Mouse (Mus musculus): Measurements from ENCODE around the gene Mitf. TPM values are rescaled to one million over a fixed set of nuclear protein-coding genes. Genes with fewer than 3 reads are reported as not detected.

Gene Mitf
- polyA plus RNA-seq, 1 experiment, result 6.3 TPM

- Histone ChIP-seq H3K27ac (ENCODE audit: insufficient read depth, low read length) (no peak overlapping the region), H3K4me1 (ENCODE audit: control insufficient read depth, insufficient read depth, low read length) (no peaks in the 10 kb centered on the region), H3K4me3 (ENCODE audit: insufficient read depth, low read length) (no peak overlapping the region)
- TF ChIP-seq CTCF (IDR thresholded peaks at IDR 0.05; ENCODE audit: borderline replicate concordance, insufficient read depth, low read length), result no peak
- no peak for TF ChIP-seq POLR2A (IDR thresholded peaks at IDR 0.05; ENCODE audit: low read depth, low read length)
Observed at GRCm38 (mm10) chr6:97950882-97951245, 144.0 kb downstream of the Mitf start.

DNA sequence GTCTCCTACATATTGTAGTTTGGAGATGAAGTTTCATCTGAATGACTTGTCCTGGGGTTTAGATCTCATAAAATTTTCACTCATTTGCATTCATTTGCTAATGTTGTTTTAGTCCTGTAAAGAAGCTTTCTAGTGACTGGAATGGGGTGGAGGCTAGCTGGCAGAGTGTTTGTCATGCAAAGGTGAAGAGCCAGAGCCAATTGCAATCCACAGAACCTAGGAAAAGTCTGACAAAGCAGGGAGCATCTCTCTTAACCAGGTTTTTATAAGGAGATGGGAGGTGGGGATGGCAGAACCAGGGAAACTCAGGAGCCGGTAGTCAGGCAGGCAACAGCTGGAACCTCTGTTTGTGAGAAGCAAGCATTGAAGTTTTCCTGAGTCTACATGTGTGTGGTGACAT is 144.9 kb downstream of the Mitf start:
- H3K4me3 ChIP-seq (ENCODE audit: insufficient read depth, low read length), result no peak overlapping the region
- TF ChIP-seq POLR2A (IDR thresholded peaks at IDR 0.05; ENCODE audit: low read depth, low read length) (no peak), CTCF (IDR thresholded peaks at IDR 0.05; ENCODE audit: borderline replicate concordance, insufficient read depth, low read length) (no peak)
- no peak overlapping the region for H3K27ac ChIP-seq (ENCODE audit: insufficient read depth, low read length)
- H3K4me1 ChIP-seq (ENCODE audit: control insufficient read depth, insufficient read depth, low read length), result no peaks in the 10 kb centered on the region

GRCm38 (mm10) chr6:97952845-97953244 is 146.0 kb downstream of the Mitf start:
- no peak overlapping the region for H3K4me3 ChIP-seq (ENCODE audit: insufficient read depth, low read length)
- TF ChIP-seq POLR2A (IDR thresholded peaks at IDR 0.05; ENCODE audit: low read depth, low read length), result no peak
- TF ChIP-seq CTCF (IDR thresholded peaks at IDR 0.05; ENCODE audit: borderline replicate concordance, insufficient read depth, low read length), result no peak
- no peak overlapping the region for H3K27ac ChIP-seq (ENCODE audit: insufficient read depth, low read length)
- H3K4me1 ChIP-seq (ENCODE audit: control insufficient read depth, insufficient read depth, low read length), result no peaks in the 10 kb centered on the region

DNA sequence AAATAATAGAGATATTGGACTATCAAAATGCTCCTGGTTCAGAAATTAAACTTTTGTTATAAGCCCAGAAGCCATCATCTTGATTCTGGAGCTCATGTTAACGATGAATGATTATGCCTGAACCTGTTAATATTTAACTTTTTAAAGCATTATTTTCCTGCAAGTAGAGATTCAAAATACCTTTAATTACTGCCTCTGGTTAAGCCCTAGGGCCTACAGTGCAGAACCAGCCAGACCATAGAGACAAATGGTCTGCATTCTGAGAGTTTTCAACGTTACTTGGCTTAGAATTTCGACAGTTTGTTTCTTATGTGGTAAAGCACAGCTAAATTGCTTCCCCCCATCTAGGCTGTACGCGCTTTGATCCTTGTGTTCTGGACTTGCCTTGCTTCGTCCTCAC is 149.3 kb downstream of the Mitf start:
- H3K27ac ChIP-seq (ENCODE audit: insufficient read depth, low read length), result no peak overlapping the region
- TF ChIP-seq CTCF (IDR thresholded peaks at IDR 0.05; ENCODE audit: borderline replicate concordance, insufficient read depth, low read length) (no peak), POLR2A (IDR thresholded peaks at IDR 0.05; ENCODE audit: low read depth, low read length) (no peak)
- no peak overlapping the region for H3K4me3 ChIP-seq (ENCODE audit: insufficient read depth, low read length)
- no peaks in the 10 kb centered on the region for H3K4me1 ChIP-seq (ENCODE audit: control insufficient read depth, insufficient read depth, low read length)

DNA sequence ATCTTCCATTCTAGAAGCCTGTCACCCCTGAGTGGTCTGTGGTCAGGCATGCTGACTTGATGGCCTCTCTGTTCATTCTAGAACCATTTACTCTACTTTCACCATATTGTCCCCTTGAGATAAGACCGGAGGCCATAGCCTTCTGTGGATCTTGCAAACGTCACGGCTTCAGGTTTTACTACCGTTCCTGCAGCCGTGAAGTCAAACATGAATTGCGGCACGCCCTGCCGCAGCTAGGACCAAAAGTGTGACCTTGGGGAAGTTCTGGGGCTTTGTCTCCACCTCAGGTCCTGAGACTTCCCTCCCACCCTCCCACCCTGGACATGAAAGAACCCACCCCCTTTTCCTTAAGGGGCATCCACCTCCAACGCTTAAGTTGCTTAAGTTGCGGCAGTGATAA is 149.8 kb downstream of the Mitf start:
- Histone ChIP-seq H3K27ac (ENCODE audit: insufficient read depth, low read length) (no peak overlapping the region), H3K4me3 (ENCODE audit: insufficient read depth, low read length) (no peak overlapping the region), H3K4me1 (ENCODE audit: control insufficient read depth, insufficient read depth, low read length) (no peaks in the 10 kb centered on the region)
- TF ChIP-seq POLR2A (IDR thresholded peaks at IDR 0.05; ENCODE audit: low read depth, low read length) (no peak), CTCF (IDR thresholded peaks at IDR 0.05; ENCODE audit: borderline replicate concordance, insufficient read depth, low read length) (no peak)

DNA sequence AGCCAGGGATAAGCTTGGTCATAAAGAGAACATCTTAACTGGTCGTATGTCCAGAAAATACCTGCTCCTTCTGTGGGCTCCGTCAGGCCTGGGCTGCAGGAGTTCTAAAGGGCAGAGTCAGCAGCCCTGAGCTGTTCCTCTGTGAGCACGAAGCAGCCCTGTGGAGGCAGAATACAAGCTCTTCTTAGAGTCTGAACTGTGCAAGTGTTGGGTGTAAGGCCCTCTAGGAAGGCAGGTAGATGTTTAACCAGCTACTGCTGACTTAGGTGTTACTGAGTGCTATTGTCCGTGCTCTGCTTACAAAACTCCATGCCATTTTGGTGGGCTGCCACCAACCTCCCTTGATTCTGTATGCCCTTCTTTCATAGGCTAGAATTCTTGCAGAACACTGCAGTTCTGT is 151.4 kb downstream of the Mitf start:
- Histone ChIP-seq H3K27ac (ENCODE audit: insufficient read depth, low read length) (no peak overlapping the region), H3K4me1 (ENCODE audit: control insufficient read depth, insufficient read depth, low read length) (0 out of 2 replicates have a peak, but pooled peaks cover 2% of the 10 kb centered on the region), H3K4me3 (ENCODE audit: insufficient read depth, low read length) (no peak overlapping the region)
- no peak for TF ChIP-seq CTCF (IDR thresholded peaks at IDR 0.05; ENCODE audit: borderline replicate concordance, insufficient read depth, low read length)
- TF ChIP-seq POLR2A (IDR thresholded peaks at IDR 0.05; ENCODE audit: low read depth, low read length), result no peak

DNA sequence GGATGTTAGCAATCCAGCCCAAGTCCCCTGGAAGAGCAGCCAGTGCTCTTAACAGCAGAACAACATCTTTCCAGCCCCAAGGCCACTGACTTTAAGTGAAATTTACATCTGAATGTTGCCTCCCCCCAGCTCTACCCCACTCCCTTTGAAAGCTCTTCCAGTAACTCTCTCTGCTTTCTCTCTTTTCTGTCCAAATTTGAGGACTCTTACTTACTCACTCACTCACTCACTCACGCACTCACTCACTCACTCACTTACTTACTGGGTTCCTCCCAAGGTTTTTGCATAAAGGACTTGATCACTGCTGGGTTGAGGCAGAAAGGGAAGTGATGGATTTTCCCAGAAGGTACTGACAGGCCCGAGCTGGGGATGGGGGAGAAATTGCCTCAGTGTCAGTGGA is 154.9 kb downstream of the Mitf start:
- Histone ChIP-seq H3K4me1 (ENCODE audit: control insufficient read depth, insufficient read depth, low read length) (0 out of 2 replicates have a peak, but pooled peaks cover 2% of the 10 kb centered on the region), H3K4me3 (ENCODE audit: insufficient read depth, low read length) (no peak overlapping the region), H3K27ac (ENCODE audit: insufficient read depth, low read length) (no peak overlapping the region)
- TF ChIP-seq CTCF (IDR thresholded peaks at IDR 0.05; ENCODE audit: borderline replicate concordance, insufficient read depth, low read length), result no peak
- TF ChIP-seq POLR2A (IDR thresholded peaks at IDR 0.05; ENCODE audit: low read depth, low read length), result no peak

- Histone ChIP-seq H3K4me3 (ENCODE audit: insufficient read depth, low read length) (no peak overlapping the region), H3K4me1 (ENCODE audit: control insufficient read depth, insufficient read depth, low read length) (0 out of 2 replicates have a peak, but pooled peaks cover 2% of the 10 kb centered on the region), H3K27ac (ENCODE audit: insufficient read depth, low read length) (no peak overlapping the region)
- TF ChIP-seq POLR2A (IDR thresholded peaks at IDR 0.05; ENCODE audit: low read depth, low read length) (no peak), CTCF (IDR thresholded peaks at IDR 0.05; ENCODE audit: borderline replicate concordance, insufficient read depth, low read length) (no peak)
Observed at GRCm38 (mm10) chr6:97962311-97962710, 155.5 kb downstream of the Mitf start.

DNA sequence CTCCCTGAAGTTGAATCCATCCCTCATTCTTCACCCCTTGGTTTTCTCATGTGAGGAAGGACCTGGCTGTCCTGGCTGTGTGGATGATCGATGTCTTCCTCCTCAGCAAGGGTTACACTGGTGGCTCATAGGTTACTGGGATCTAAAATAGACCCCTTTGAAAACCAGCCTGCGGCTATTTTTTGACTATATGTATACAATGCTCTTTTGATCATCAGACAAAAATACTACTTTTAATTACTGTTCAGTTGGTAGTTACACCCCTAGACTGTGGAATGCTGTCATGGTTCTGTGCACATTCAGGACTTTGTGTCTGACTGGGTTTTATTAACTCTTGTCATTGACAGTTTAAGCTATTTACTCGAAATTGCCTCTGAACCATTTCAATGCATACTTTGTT is 157.9 kb downstream of the Mitf start:
- 0 out of 2 replicates have a peak, but pooled peaks cover 2% of the 10 kb centered on the region for H3K4me1 ChIP-seq (ENCODE audit: control insufficient read depth, insufficient read depth, low read length)
- no peak overlapping the region for H3K27ac ChIP-seq (ENCODE audit: insufficient read depth, low read length)
- TF ChIP-seq CTCF (IDR thresholded peaks at IDR 0.05; ENCODE audit: borderline replicate concordance, insufficient read depth, low read length), result no peak
- no peak for TF ChIP-seq POLR2A (IDR thresholded peaks at IDR 0.05; ENCODE audit: low read depth, low read length)
- H3K4me3 ChIP-seq (ENCODE audit: insufficient read depth, low read length), result no peak overlapping the region

DNA sequence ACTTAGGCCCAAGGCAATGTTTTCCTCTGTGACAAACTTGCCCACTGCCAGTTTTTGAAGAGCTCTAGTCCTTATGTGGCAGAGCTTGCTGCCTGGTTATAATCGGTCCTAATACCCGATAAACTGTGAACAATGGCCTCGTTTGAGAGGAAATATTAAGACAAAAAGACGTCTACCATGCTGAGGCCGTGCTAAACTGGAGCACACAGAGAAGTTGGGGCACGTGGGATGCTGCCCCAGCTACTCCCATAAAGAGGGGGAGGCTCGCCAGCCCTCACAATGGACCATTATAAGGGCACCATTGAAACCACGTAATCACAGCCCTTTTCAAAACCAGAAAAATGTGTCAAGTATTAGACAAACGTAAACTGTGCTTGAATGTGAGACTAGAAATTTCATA is 174.8 kb downstream of the Mitf start:
- H3K4me3 ChIP-seq (ENCODE audit: insufficient read depth, low read length), result no peak overlapping the region
- no peak for TF ChIP-seq POLR2A (IDR thresholded peaks at IDR 0.05; ENCODE audit: low read depth, low read length)
- no peak for TF ChIP-seq CTCF (IDR thresholded peaks at IDR 0.05; ENCODE audit: borderline replicate concordance, insufficient read depth, low read length)
- no peaks in the 10 kb centered on the region for H3K4me1 ChIP-seq (ENCODE audit: control insufficient read depth, insufficient read depth, low read length)
- no peak overlapping the region for H3K27ac ChIP-seq (ENCODE audit: insufficient read depth, low read length)

DNA sequence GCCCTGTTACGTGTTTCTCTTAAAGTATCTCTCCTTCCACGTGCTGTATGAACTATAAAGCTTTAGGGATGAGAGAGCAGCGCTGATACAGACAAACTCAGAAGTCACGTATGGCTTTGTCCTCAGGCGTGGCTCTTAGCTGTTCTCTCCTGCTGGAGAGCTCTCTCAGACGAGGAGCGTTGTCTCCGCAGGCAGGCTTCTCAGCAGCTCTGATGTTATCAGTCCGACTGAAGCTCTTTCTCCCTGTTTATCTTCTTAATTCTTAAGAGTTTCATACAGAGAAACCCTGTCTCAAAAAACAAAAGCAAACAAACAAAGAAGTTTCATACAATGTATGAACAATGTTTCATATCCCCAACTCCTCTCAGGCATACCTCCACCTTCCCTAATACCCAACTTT is 178.8 kb downstream of the Mitf start:
- Histone ChIP-seq H3K27ac (ENCODE audit: insufficient read depth, low read length) (no peak overlapping the region), H3K4me3 (ENCODE audit: insufficient read depth, low read length) (no peak overlapping the region), H3K4me1 (ENCODE audit: control insufficient read depth, insufficient read depth, low read length) (no peaks in the 10 kb centered on the region)
- TF ChIP-seq POLR2A (IDR thresholded peaks at IDR 0.05; ENCODE audit: low read depth, low read length) (no peak), CTCF (IDR thresholded peaks at IDR 0.05; ENCODE audit: borderline replicate concordance, insufficient read depth, low read length) (no peak)

All from embryonic fibroblast, embryonic 13.5 days (primary cell).